Mouse (Mus musculus) colon, adult 2 months (tissue): Measurements from ENCODE around the gene Atp5g1. TPM values are rescaled to one million over a fixed set of nuclear protein-coding genes. Genes with fewer than 3 reads are reported as not detected.

ENCODE experiments used
- polyA plus RNA-seq: library from polyadenylated mRNA; depleted of rRNA; stranded (reverse); fragments of >200 nt; gene quantifications from 2 replicates; pipeline ENCODE4 v1.2.3, GENCODE M21; 2012; rRNA removed

Gene Atp5g1
- 979 and 1,333 TPM in 2 replicates for polyA plus RNA-seq

DNA sequence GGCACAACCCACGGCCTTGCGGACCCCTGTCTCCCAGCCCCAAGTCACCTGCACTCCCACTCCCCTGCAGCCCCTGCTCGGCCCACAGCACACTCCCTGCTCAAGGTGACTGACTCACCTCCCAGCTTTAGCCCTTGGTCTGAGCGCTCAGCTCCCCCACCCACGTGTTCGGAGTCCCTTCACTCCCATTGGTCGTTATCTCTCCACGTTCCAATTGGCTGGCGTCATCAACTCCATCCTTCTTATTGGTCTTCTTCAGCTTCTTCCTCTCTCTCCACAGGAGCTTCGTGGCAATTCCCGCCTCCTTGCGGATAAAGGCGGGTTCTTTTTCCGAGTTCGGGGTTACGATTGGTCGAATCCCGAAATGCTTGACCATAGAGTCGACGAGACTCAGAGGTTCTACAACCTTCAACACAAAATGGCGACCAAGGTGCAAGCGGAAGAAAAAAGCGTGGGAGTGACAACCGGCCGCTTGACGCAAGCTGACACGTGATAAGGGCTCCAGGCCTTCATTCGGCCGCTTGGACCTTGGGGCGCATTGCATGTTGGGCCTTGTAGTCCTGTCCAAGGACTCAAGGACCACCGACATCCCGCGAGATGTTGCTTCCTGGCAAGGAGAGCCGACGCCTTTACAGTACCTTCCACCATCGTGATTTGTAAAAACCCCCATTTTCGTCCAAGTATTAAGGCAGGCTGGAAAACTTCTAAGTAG is at the start of gene Atp5g1:
Gene Atp5g1, minus strand, starts transcription at position 162 of the 712 bp plus-strand sequence.

DNA sequence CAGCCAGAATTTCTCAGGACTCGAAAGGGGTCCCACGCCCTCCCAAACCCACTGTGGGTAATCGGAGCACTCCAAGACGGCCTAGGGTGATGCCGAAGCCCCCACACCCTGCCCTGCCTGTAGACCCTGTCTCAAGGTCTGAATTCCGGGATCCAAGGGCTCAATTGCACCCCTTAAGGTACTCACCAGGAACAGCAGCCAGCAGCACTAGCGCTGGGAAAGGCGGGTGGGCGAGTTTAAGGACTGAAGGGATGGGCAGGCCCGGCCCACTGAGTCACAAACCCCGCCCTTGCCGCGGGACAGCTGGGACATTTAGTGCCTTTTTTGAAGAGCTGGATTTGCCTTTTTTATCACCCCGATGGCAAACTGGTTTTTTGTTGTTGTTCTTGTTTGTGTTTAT is 36.3 kb upstream of the Atp5g1 start, which contains the start of gene Calcoco2:
Gene Calcoco2, minus strand, starts transcription at position 214 of the 400 bp plus-strand sequence.

GRCm38 (mm10) chr11:96065215-96065911 is 10.1 kb downstream of the Atp5g1 start, which contains the start of gene Ube2z:
Gene Ube2z (minus strand): TSS chr11:96065388.

DNA sequence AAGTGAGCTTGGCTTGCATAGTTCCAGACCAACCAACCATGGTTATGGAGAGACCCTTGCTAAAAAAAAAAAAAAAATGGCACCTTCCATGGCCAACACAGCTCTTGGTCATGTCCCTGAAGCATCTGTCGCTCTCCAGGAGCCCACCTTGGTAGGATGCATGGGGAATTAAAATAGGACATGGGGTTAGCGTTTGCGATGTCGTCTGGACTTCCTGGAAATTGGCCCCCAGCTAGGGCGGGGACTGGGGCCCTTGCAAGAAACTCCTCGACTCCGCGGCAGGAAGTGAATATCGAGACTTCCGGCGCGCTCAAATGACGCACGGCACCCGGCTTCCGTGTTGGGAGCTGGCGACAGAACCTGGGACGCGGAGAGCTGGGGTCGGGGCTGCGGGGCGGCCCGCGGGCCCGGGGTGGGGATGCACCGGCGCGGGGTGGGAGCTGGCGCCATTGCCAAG is 40.8 kb downstream of the Atp5g1 start, which contains the start of gene Snf8:
Gene Snf8, plus strand, starts transcription at position 290 of the 457 bp plus-strand sequence.

Other genes starting within 250 kb of the Atp5g1 start
- gene Gngt2, start 238.5 kb downstream of the Atp5g1 start, polyA plus RNA-seq, result 2.2 and 2.9 TPM in 2 replicates
- gene Abi3, start 233.2 kb downstream of the Atp5g1 start, polyA plus RNA-seq, result 34.4 and 42.0 TPM in 2 replicates
- gene B4galnt2, start 160.8 kb downstream of the Atp5g1 start, polyA plus RNA-seq, result 87.6 and 130 TPM in 2 replicates
- gene Igf2bp1, start 69.7 kb downstream of the Atp5g1 start, polyA plus RNA-seq, result 0.21 and 0.81 TPM in 2 replicates
- gene Gip, start 51.1 kb downstream of the Atp5g1 start, polyA plus RNA-seq, result not detected in 2 replicates
- gene Snf8, start 40.8 kb downstream of the Atp5g1 start, polyA plus RNA-seq, result 28.8 and 29.8 TPM in 2 replicates
- 28.7 and 38.5 TPM in 2 replicates for gene Ube2z, start 10.3 kb downstream of the Atp5g1 start, polyA plus RNA-seq
- 0.08 and 0.10 TPM in 2 replicates for gene Calcoco2, start 36.3 kb upstream of the Atp5g1 start, polyA plus RNA-seq
- 18.0 and 18.6 TPM in 2 replicates for gene Ttll6, start 58.1 kb upstream of the Atp5g1 start, polyA plus RNA-seq
- gene Hoxb13, start 118.6 kb upstream of the Atp5g1 start, polyA plus RNA-seq, result 333 and 381 TPM in 2 replicates
- 24.5 and 27.1 TPM in 2 replicates for gene Hoxb9, start 195.8 kb upstream of the Atp5g1 start, polyA plus RNA-seq
- gene Hoxb8, start 206.2 kb upstream of the Atp5g1 start, polyA plus RNA-seq, result 11.8 and 19.7 TPM in 2 replicates
- gene Hoxb7, start 211.0 kb upstream of the Atp5g1 start, polyA plus RNA-seq, result 2.3 and 5.4 TPM in 2 replicates
- gene Hoxb6, start 216.8 kb upstream of the Atp5g1 start, polyA plus RNA-seq, result 14.8 and 33.5 TPM in 2 replicates
- gene Hoxb5, start 227.7 kb upstream of the Atp5g1 start, polyA plus RNA-seq, result 8.1 and 12.3 TPM in 2 replicates
- 2.3 and 6.0 TPM in 2 replicates for gene Hoxb4, start 242.6 kb upstream of the Atp5g1 start, polyA plus RNA-seq
- 9.7 and 16.5 TPM in 2 replicates for gene Hoxb3, start 247.7 kb upstream of the Atp5g1 start, polyA plus RNA-seq